Mouse (Mus musculus) yolk sac, embryonic 10.5 days (tissue): ENCODE results near the gene Paqr9.

Experiments
- DNase-seq: peaks from one replicate; pipeline ENCODE4 v3.0.0-alpha.2; 2017; ENCODE audit warnings: low spot score

The Paqr9 gene

GRCm38 (mm10) chr9:95544598-95544997 is 14.9 kb upstream of the Paqr9 start:
- no peak for DNase-seq

GRCm38 (mm10) chr9:95546679-95547078 is 12.8 kb upstream of the Paqr9 start:
- no peak for DNase-seq

GRCm38 (mm10) chr9:95549626-95550411 is 9.6 kb upstream of the Paqr9 start:
- DNase-seq = no peak

- DNase-seq = peak; percentile 24
Measured at GRCm38 (mm10) chr9:95550856-95551774, 8.3 kb upstream of the Paqr9 start.

GRCm38 (mm10) chr9:95552175-95552705 is 7.2 kb upstream of the Paqr9 start:
- DNase-seq = no peak

- no peak for DNase-seq
Measured at GRCm38 (mm10) chr9:95554231-95555221, 4.9 kb upstream of the Paqr9 start.

- DNase-seq = no peak
Measured at GRCm38 (mm10) chr9:95555233-95555740, 4.2 kb upstream of the Paqr9 start.

- DNase-seq = no peak
Measured at GRCm38 (mm10) chr9:95556067-95556512, 3.4 kb upstream of the Paqr9 start.

- DNase-seq = no peak
Measured at GRCm38 (mm10) chr9:95557722-95558121, 1.7 kb upstream of the Paqr9 start.

GRCm38 (mm10) chr9:95558726-95559058 is 765 bp upstream of the Paqr9 start:
- DNase-seq = no peak

- peak; percentile 27 for DNase-seq
Measured at GRCm38 (mm10) chr9:95559936-95560735, 679 bp downstream of the Paqr9 start.

GRCm38 (mm10) chr9:95564047-95564446 is 4.6 kb downstream of the Paqr9 start:
- DNase-seq = no peak

- DNase-seq = no peak
Measured at GRCm38 (mm10) chr9:95566394-95566793, 6.9 kb downstream of the Paqr9 start.

GRCm38 (mm10) chr9:95566931-95567330 is 7.5 kb downstream of the Paqr9 start:
- DNase-seq = no peak

GRCm38 (mm10) chr9:95569249-95569648 is 9.8 kb downstream of the Paqr9 start:
- no peak for DNase-seq

- no peak for DNase-seq
Measured at GRCm38 (mm10) chr9:95569966-95570365, 10.5 kb downstream of the Paqr9 start.

- no peak for DNase-seq
Measured at GRCm38 (mm10) chr9:95570604-95571003, 11.1 kb downstream of the Paqr9 start.

- no peak for DNase-seq
Measured at GRCm38 (mm10) chr9:95571494-95571893, 12.0 kb downstream of the Paqr9 start.

- DNase-seq = no peak
Measured at GRCm38 (mm10) chr9:95572558-95572957, 13.1 kb downstream of the Paqr9 start.

- no peak for DNase-seq
Measured at GRCm38 (mm10) chr9:95574116-95574515, 14.7 kb downstream of the Paqr9 start.
